Mouse (Mus musculus): Measurements from ENCODE around the gene Selenov. TPM values are rescaled to one million over a fixed set of nuclear protein-coding genes. Genes with fewer than 3 reads are reported as not detected.

Selenov gene
- polyA plus RNA-seq, 1 experiment, result not detected

DNA sequence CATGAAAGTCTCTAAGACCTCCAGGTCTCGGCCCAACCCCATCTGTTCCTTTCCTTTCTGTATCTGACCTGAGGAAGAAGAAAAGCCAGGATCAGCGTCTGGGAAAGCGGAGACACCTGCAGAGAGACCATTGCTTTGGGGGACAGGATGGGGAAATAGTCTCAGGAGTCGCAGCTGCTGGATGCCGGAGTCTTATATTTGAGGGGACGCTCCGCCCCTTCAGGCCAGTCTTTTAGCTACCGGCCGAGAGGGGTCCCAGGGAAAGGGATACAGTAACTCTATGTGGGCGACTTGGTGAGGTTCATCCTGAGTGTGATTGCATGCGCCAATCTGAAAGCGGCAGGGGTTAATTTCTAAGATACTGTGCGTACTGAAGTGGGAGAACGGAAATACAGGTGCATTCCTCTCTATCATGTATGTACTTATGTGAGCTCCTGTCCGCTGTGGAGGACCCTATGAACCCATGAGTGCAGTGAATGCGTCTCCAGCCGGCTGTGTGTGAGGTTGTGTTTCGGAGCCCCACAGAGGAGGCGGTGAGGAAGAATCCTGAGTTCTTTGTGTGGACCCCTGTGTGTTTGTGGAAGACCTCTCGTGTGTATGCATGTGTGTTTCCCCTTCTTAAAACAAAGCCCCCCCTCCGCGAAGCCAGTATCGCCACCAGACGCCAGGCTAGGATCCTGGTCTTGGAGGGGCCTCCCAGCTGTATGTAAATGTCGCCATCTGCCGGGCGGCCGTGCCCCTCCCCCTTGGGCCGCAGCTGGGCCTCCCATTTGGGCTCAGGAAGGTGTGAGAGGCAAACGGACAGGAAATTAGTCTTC, 10.8 kb upstream of the Selenov start, which contains the start of gene Dll3:
Dll3 (minus strand) TSS at position 623 of the 818 bp plus-strand sequence.
- WGBS, result 4% methylated on average over 30 of the region's 30 CpGs
- Histone ChIP-seq H3K27ac (ENCODE audit: insufficient read depth, low read depth, low read length) (no peak within 1 kb of the TSS), H3K4me3 (ENCODE audit: insufficient read depth, low read depth, low read length) (0 out of 2 replicates have a peak within 1 kb of the TSS, but pooled peaks have one; percentile 13), H3K4me1 (ENCODE audit: control insufficient read depth, insufficient read depth, low read length) (peaks cover 7% of the 10 kb centered on the region; the same call in 1 of the 2 replicates)
- peak; percentile 35; the same call in 1 of the 2 replicates for TF ChIP-seq CTCF (IDR thresholded peaks at IDR 0.05; ENCODE audit: insufficient read depth, low read depth, low read length)
- no peak for TF ChIP-seq POLR2A (IDR thresholded peaks at IDR 0.05; ENCODE audit: insufficient read depth, low read depth, low read length)

- peaks cover 12% of the 10 kb centered on the region; the same call in 1 of the 2 replicates for H3K4me1 ChIP-seq (ENCODE audit: control insufficient read depth, insufficient read depth, low read length)
- H3K27ac ChIP-seq (ENCODE audit: insufficient read depth, low read depth, low read length), result no peak overlapping the region
- TF ChIP-seq CTCF (IDR thresholded peaks at IDR 0.05; ENCODE audit: insufficient read depth, low read depth, low read length), result peak; percentile 60
- no peak for TF ChIP-seq POLR2A (IDR thresholded peaks at IDR 0.05; ENCODE audit: insufficient read depth, low read depth, low read length)
- whole genome bisulfite sequencing, result 8% methylated on average over 43 of the region's 43 CpGs
- no peak overlapping the region for H3K4me3 ChIP-seq (ENCODE audit: insufficient read depth, low read depth, low read length)
Observed at GRCm38 (mm10) chr7:28298837-28299625, 8.0 kb upstream of the Selenov start.

GRCm38 (mm10) chr7:28294481-28294880, 3.5 kb upstream of the Selenov start:
- TF ChIP-seq CTCF (IDR thresholded peaks at IDR 0.05; ENCODE audit: insufficient read depth, low read depth, low read length) (no peak), POLR2A (IDR thresholded peaks at IDR 0.05; ENCODE audit: insufficient read depth, low read depth, low read length) (no peak; the same call in 1 of the 2 replicates)
- no peak overlapping the region for H3K27ac ChIP-seq (ENCODE audit: insufficient read depth, low read depth, low read length)
- H3K4me1 ChIP-seq (ENCODE audit: control insufficient read depth, insufficient read depth, low read length), result peaks cover 22% of the 10 kb centered on the region; the same call in 1 of the 2 replicates
- H3K4me3 ChIP-seq (ENCODE audit: insufficient read depth, low read depth, low read length), result peak overlapping the region; percentile 66
- 3% methylated on average over 63 of the region's 63 CpGs for WGBS

DNA sequence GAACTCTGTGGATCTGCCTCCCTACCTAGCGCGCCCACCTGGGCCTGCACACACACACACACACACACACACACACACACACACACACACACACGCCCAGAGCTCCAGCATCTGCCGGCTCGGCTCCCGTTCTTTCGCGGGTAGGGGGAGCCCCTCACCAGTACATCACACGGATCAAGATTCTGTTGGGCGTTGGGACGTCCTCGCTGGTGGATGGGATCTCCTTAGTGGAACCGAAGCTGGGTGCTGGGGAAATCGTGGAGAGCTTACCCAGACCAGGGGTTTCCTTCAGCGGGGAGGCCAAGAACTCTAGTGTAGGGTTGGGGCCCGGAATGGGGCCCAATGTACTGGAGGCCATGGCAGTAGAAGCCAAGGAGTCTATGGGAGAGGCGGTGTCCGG, 821 bp downstream of the Selenov start:
- H3K4me1 ChIP-seq (ENCODE audit: control insufficient read depth, insufficient read depth, low read length), result peaks cover 18% of the 10 kb centered on the region; the same call in 1 of the 2 replicates
- WGBS, result 7% methylated on average over 18 of the region's 18 CpGs
- peak overlapping the region; percentile 26 for H3K4me3 ChIP-seq (ENCODE audit: insufficient read depth, low read depth, low read length)
- H3K27ac ChIP-seq (ENCODE audit: insufficient read depth, low read depth, low read length), result no peak overlapping the region
- TF ChIP-seq CTCF (IDR thresholded peaks at IDR 0.05; ENCODE audit: insufficient read depth, low read depth, low read length), result no peak
- TF ChIP-seq POLR2A (IDR thresholded peaks at IDR 0.05; ENCODE audit: insufficient read depth, low read depth, low read length), result no peak

DNA sequence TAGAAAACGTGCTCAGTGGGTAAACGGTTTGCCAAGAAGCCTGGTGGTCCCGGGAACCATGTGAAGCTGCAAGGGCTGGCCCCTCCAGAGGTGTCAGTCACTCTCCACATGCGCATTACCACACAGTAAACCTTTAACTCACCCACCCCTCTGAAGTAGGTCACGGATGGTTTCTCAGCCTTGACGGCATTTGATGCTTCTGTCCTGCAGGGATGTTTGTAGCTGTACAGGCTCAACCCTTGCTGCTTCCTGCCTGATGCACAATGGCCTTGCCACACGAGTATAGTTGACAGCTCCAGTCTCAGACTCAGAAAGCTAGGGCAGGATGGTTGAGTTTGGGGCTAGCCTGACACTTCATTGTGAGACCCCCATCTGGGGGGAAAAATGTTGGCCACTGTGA, 10.4 kb downstream of the Selenov start:
- H3K4me1 ChIP-seq (ENCODE audit: control insufficient read depth, insufficient read depth, low read length), result peaks cover 13% of the 10 kb centered on the region
- TF ChIP-seq POLR2A (IDR thresholded peaks at IDR 0.05; ENCODE audit: insufficient read depth, low read depth, low read length), result no peak
- TF ChIP-seq CTCF (IDR thresholded peaks at IDR 0.05; ENCODE audit: insufficient read depth, low read depth, low read length), result no peak
- WGBS, result 77% methylated on average over 7 of the region's 7 CpGs
- H3K4me3 ChIP-seq (ENCODE audit: insufficient read depth, low read depth, low read length), result no peak overlapping the region
- H3K27ac ChIP-seq (ENCODE audit: insufficient read depth, low read depth, low read length), result no peak overlapping the region

- 84% methylated on average over 7 of the region's 7 CpGs for WGBS
- H3K4me1 ChIP-seq (ENCODE audit: control insufficient read depth, insufficient read depth, low read length), result peaks cover 13% of the 10 kb centered on the region
- TF ChIP-seq POLR2A (IDR thresholded peaks at IDR 0.05; ENCODE audit: insufficient read depth, low read depth, low read length) (no peak), CTCF (IDR thresholded peaks at IDR 0.05; ENCODE audit: insufficient read depth, low read depth, low read length) (no peak)
- H3K27ac ChIP-seq (ENCODE audit: insufficient read depth, low read depth, low read length), result no peak overlapping the region
- peak overlapping the region; percentile 92 for H3K4me3 ChIP-seq (ENCODE audit: insufficient read depth, low read depth, low read length)
Observed at GRCm38 (mm10) chr7:28278279-28278652, 12.7 kb downstream of the Selenov start.

- WGBS, result 2% methylated on average over 68 of the region's 68 CpGs
- TF ChIP-seq CTCF (IDR thresholded peaks at IDR 0.05; ENCODE audit: insufficient read depth, low read depth, low read length) (peak; percentile 80), POLR2A (IDR thresholded peaks at IDR 0.05; ENCODE audit: insufficient read depth, low read depth, low read length) (peak; percentile 59; the same call in 1 of the 2 replicates)
- Histone ChIP-seq H3K4me1 (ENCODE audit: control insufficient read depth, insufficient read depth, low read length) (peaks cover 13% of the 10 kb centered on the region), H3K27ac (ENCODE audit: insufficient read depth, low read depth, low read length) (peak within 1 kb of the TSS; percentile 77; the same call in 1 of the 2 replicates), H3K4me3 (ENCODE audit: insufficient read depth, low read depth, low read length) (peak within 1 kb of the TSS; percentile 92)
Observed at GRCm38 (mm10) chr7:28277615-28278278, 13.2 kb downstream of the Selenov start, which contains the start of gene Eid2b. Gene Eid2b (plus strand): TSS chr7:28277739.

DNA sequence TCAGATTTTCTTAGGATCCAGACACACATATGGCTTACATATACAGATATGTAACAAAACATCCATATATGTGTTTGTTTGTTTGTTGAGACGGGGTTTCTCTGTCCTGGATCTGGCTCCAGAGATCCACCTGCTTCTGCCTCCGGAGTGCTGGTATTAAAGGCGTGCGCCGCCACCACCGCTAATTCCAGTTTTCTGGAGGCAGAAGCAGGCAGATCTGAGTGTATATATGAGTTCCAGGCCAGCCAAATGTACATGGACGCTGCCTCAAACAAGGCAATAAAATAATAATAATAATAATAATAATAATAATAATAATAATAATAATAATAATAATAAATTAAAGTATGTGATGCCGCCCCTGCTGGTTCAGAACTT, 13.8 kb downstream of the Selenov start:
- TF ChIP-seq CTCF (IDR thresholded peaks at IDR 0.05; ENCODE audit: insufficient read depth, low read depth, low read length) (no peak), POLR2A (IDR thresholded peaks at IDR 0.05; ENCODE audit: insufficient read depth, low read depth, low read length) (no peak)
- Histone ChIP-seq H3K4me1 (ENCODE audit: control insufficient read depth, insufficient read depth, low read length) (peaks cover 13% of the 10 kb centered on the region), H3K27ac (ENCODE audit: insufficient read depth, low read depth, low read length) (no peak overlapping the region), H3K4me3 (ENCODE audit: insufficient read depth, low read depth, low read length) (no peak overlapping the region)
- 57% methylated on average over 8 of the region's 8 CpGs for WGBS

All from olfactory bulb, adult 2 months (tissue).